In the genomic region with DNA sequence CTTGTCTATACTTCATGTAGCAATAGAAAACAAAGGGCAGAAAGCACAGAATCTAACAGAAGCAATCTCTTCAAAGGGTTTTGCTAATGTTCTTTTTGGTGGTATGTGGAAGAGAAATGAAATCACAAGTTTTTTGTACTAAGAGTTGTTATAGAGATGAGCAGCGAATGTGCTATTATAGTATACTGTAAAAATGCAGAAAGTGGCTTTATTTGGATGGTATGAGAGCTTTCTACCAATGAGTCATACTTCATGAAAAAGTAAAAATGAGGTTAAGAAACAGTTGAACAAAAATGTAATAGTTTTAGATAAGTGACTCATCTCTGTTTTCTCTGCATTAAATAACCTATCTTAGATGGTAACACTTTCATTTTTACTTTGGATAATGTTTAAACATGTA, we compare ENCODE assay signal across 17 mouse cellular contexts.
"Had no signal": no experiment of that assay in that cellular context is flagged by ENCODE, and none has a peak within 500 bp of the region (broad histone marks: within the 10 kb centered on the region; RNA-seq: fewer than 3 reads in every experiment).

No protein-coding gene starts in this region.

- ATAC-seq: midbrain, embryonic 16.5 days had no signal

- DNase-seq: kidney, adult 11 months; kidney, adult 8-10 months; kidney, postnatal 10 days; kidney, postnatal 36 days; lung, adult 2 months; lung, postnatal 14 days; lung, postnatal 4 days; thymus, adult 2 months; thymus, postnatal 14 days; thymus, postnatal 4 days had no signal

- H3K4me3 ChIP-seq: kidney, embryonic 15.5 days; liver, embryonic 15.5 days; midbrain, embryonic 12.5 days; myocyte; neural tube, embryonic 13.5 days had no signal

- H3K27ac ChIP-seq: kidney, embryonic 15.5 days; liver, embryonic 15.5 days; midbrain, embryonic 12.5 days; neural tube, embryonic 13.5 days had no signal

- H3K36me3 ChIP-seq: kidney, embryonic 15.5 days; liver, embryonic 15.5 days; midbrain, embryonic 12.5 days; neural tube, embryonic 13.5 days had no signal

- H3K27me3 ChIP-seq: kidney, embryonic 15.5 days; liver, embryonic 15.5 days; midbrain, embryonic 12.5 days; neural tube, embryonic 13.5 days had no signal

- H3K9ac ChIP-seq: kidney, embryonic 15.5 days; liver, embryonic 15.5 days; midbrain, embryonic 12.5 days; neural tube, embryonic 13.5 days had no signal

- H3K4me1 ChIP-seq: kidney, embryonic 15.5 days; liver, embryonic 15.5 days; midbrain, embryonic 12.5 days; neural tube, embryonic 13.5 days had no signal

- H3K9me3 ChIP-seq: kidney, embryonic 15.5 days; liver, embryonic 15.5 days; midbrain, embryonic 12.5 days; neural tube, embryonic 13.5 days had no signal

- H3K4me2 ChIP-seq: kidney, embryonic 15.5 days; liver, embryonic 11.5 days; liver, embryonic 15.5 days; midbrain, embryonic 12.5 days; neural tube, embryonic 13.5 days had no signal
